Comparison of ENCODE assay signal across 20 mouse cellular contexts in genomic region chr9:45241397-45241796, GRCm38 (mm10). TPM values are rescaled to one million over a fixed set of nuclear protein-coding genes. Genes with fewer than 3 reads are reported as not detected.
DNase-seq lines count a peak whose midpoint lies in the region; ATAC-seq and TF ChIP-seq lines count a peak whose summit lies in the region.
"Had no signal": no experiment of that assay in that cellular context is flagged by ENCODE, and none has a peak within 500 bp of the region (broad histone marks: within the 10 kb centered on the region; RNA-seq: fewer than 3 reads in every experiment).

No protein-coding gene starts in this region.

- no peak for TF ChIP-seq POLR2A in bone marrow macrophage, adult 2 months (IDR thresholded peaks at IDR 0.05; ENCODE audit: borderline replicate concordance, low read depth, low read length)

- H3K36me3 ChIP-seq in midbrain, embryonic 16.5 days (ENCODE audit: control insufficient read depth, insufficient read depth, low read length): no peaks in the 10 kb centered on the region

- H3K27me3 ChIP-seq in midbrain, embryonic 16.5 days (ENCODE audit: control insufficient read depth, insufficient read depth, low read depth, low read length): no peaks in the 10 kb centered on the region

- TF ChIP-seq CTCF in bone marrow macrophage, adult 2 months (IDR thresholded peaks at IDR 0.05; ENCODE audit: low read depth, low read length): no peak

- H3K4me3 ChIP-seq in bone marrow macrophage, adult 2 months (ENCODE audit: insufficient read depth, low read length): no peak overlapping the region
- H3K4me3 ChIP-seq in midbrain, embryonic 16.5 days (ENCODE audit: low read depth, low read length): no peak overlapping the region
- H3K4me3 ChIP-seq: erythroblast, embryonic 14.5 days had no signal

- H3K4me2 ChIP-seq in midbrain, embryonic 16.5 days (ENCODE audit: low read length): no peak overlapping the region
- H3K4me2 ChIP-seq: liver, embryonic 11.5 days had no signal

- peak; percentile 56 for ATAC-seq in megakaryocyte progenitor cell, adult 5-6 weeks (replicated peaks; ENCODE audit: poor library complexity)
- no peak for ATAC-seq in midbrain, embryonic 16.5 days
- ATAC-seq: forebrain, postnatal 0 days; hindbrain, postnatal 0 days had no signal

- intact Hi-C loops in heart, postnatal 14 days (cut with DNase I): no loop called here

- H3K4me1 ChIP-seq in bone marrow macrophage, adult 2 months (ENCODE audit: control insufficient read depth, insufficient read depth, low read length): peaks cover 62% of the 10 kb centered on the region
- no peaks in the 10 kb centered on the region for H3K4me1 ChIP-seq in midbrain, embryonic 16.5 days (ENCODE audit: control insufficient read depth, insufficient read depth, low read length)

- peak overlapping the region; percentile 70 for H3K27ac ChIP-seq in bone marrow macrophage, adult 2 months (ENCODE audit: insufficient read depth, low read depth, low read length)
- H3K27ac ChIP-seq in midbrain, embryonic 16.5 days (ENCODE audit: low read length): no peak overlapping the region
- H3K27ac ChIP-seq: hindbrain, postnatal 0 days; kidney, postnatal 0 days had no signal

- WGBS in midbrain, embryonic 16.5 days: 80% methylated on average over 5 of the region's 5 CpGs

- peak; percentile 96 for DNase-seq in heart, adult 11 months
- DNase-seq in heart, postnatal 14 days: no peak
- peak; percentile 47 for DNase-seq in 416B (ENCODE audit: low read depth)
- no peak for DNase-seq in cerebellum, adult 11-12 months
- DNase-seq in gastrocnemius, postnatal 10 days: no peak
- DNase-seq: cerebellum, adult 9-10 months; forebrain, postnatal 0 days; right cerebral cortex, postnatal 4 days had no signal

- no peaks in the 10 kb centered on the region for H3K9me3 ChIP-seq in midbrain, embryonic 16.5 days (replicated peaks; ENCODE audit: control insufficient read depth, low read length, poor library complexity, severe bottlenecking)

- no peak overlapping the region for H3K9ac ChIP-seq in midbrain, embryonic 16.5 days (ENCODE audit: low read depth, low read length)
- H3K9ac ChIP-seq: forebrain, postnatal 0 days had no signal

RNA-seq across cellular contexts. Expression of gene Il10ra, which starts 27.6 kb away (rescaled TPM):
- 1 to 10 TPM; 1.6 TPM for total RNA-seq in heart, postnatal 14 days (2021)
- polyA plus RNA-seq in bone marrow macrophage, adult 2 months (2012; ENCODE audit: insufficient read depth, insufficient read length, missing spikeins): 195 and 197 TPM in 2 replicates
- 2.9 and 3.9 TPM in 2 replicates for total RNA-seq in megakaryocyte progenitor cell, adult 5-6 weeks (2015)
- 8.1 and 9.2 TPM in 2 replicates for total RNA-seq in megakaryocyte progenitor cell, adult 5-6 weeks (2017)
- polyA plus RNA-seq in midbrain, embryonic 16.5 days (2015; fragmentation: Nextera tagmentation; extraction: Ambion mirVana): 0.48 and 0.64 TPM in 2 replicates
- total RNA-seq in gastrocnemius, postnatal 10 days (2021): 1 to 10 TPM in 1 of 2 experiments, under 1 TPM in 1; 0.80 to 1.0 TPM
- total RNA-seq: MEL had no signal

RNA-seq across cellular contexts. Expression of gene Tmprss4, which starts 37.5 kb away (rescaled TPM):
- total RNA-seq in heart, postnatal 14 days (2021): under 1 TPM in 1 of 2 experiments, not detected in 1; 0.12 TPM
- 2.0 and 2.2 TPM in 2 replicates for polyA plus RNA-seq in bone marrow macrophage, adult 2 months (2012; ENCODE audit: insufficient read depth, insufficient read length, missing spikeins)
- total RNA-seq in megakaryocyte progenitor cell, adult 5-6 weeks (2015): 0.05 TPM in 1 of 2 replicates, not detected in the other
- 0.41 TPM in 1 of 2 replicates, not detected in the other for total RNA-seq in megakaryocyte progenitor cell, adult 5-6 weeks (2017)
- polyA plus RNA-seq in midbrain, embryonic 16.5 days (2015; fragmentation: Nextera tagmentation; extraction: Ambion mirVana): not detected in 2 replicates
- not detected for total RNA-seq in gastrocnemius, postnatal 10 days (2021)
- total RNA-seq: forebrain, postnatal 0 days; gastrocnemius, postnatal 4 days; megakaryocyte-erythroid progenitor cell, adult 5-6 weeks; MEL had no signal
- polyA plus RNA-seq: brain, embryonic 14.5 days; erythroblast, embryonic 14.5 days; forebrain, postnatal 0 days; heart, postnatal 0 days; hindbrain, postnatal 0 days; liver, embryonic 11.5 days had no signal

RNA-seq across cellular contexts. Expression of gene BC049352, which starts 59.6 kb away (rescaled TPM):
- not detected for total RNA-seq in heart, postnatal 14 days (2021)
- 2.6 and 3.7 TPM in 2 replicates for polyA plus RNA-seq in bone marrow macrophage, adult 2 months (2012; ENCODE audit: insufficient read depth, insufficient read length, missing spikeins)
- not detected in 2 replicates for total RNA-seq in megakaryocyte progenitor cell, adult 5-6 weeks (2015)
- total RNA-seq in megakaryocyte progenitor cell, adult 5-6 weeks (2017): not detected in 2 replicates
- polyA plus RNA-seq in midbrain, embryonic 16.5 days (2015; fragmentation: Nextera tagmentation; extraction: Ambion mirVana): 0.12 and 0.18 TPM in 2 replicates
- not detected for total RNA-seq in gastrocnemius, postnatal 10 days (2021)
- total RNA-seq: hindbrain, postnatal 0 days; megakaryocyte-erythroid progenitor cell, adult 5-6 weeks; MEL had no signal
- polyA plus RNA-seq: brain, embryonic 14.5 days; erythroblast, embryonic 14.5 days; heart, postnatal 0 days had no signal

Comparison
In these comparisons a context has a peak if more than half of its experiments do, and no peak if none do; other contexts are left out.
1. DNase-seq: peak in heart, adult 11 months (single experiment) and 416B (single experiment); none in heart, postnatal 14 days (0 of 2), cerebellum, adult 11-12 months (single experiment) and gastrocnemius, postnatal 10 days (single experiment).